Mouse (Mus musculus) ES-E14 (cell line): ENCODE data around the gene Tmprss3.

ENCODE experiments used
- CHD2 ChIP-seq: IDR thresholded peaks from 2 replicates; pipeline ENCODE4 v1.6.1; 2014; ENCODE audit warnings: mild to moderate bottlenecking, low read depth, low read length, inconsistent platforms
- HCFC1 ChIP-seq: IDR thresholded peaks from 2 replicates; pipeline ENCODE4 v1.6.1; 2012; ENCODE audit warnings: low read length, inconsistent platforms, borderline replicate concordance; ENCODE audit not compliant: insufficient read depth
- MAFK ChIP-seq: IDR thresholded peaks from 2 replicates; pipeline ENCODE4 v1.6.1; 2014; ENCODE audit warnings: mild to moderate bottlenecking, low read depth, low read length, inconsistent platforms; ENCODE audit not compliant: insufficient read depth
- ZC3H11A ChIP-seq: IDR thresholded peaks from 2 replicates; pipeline ENCODE4 v1.6.1; 2012; ENCODE audit warnings: low read depth, mild to moderate bottlenecking, inconsistent platforms, low read length, borderline replicate concordance

DNA sequence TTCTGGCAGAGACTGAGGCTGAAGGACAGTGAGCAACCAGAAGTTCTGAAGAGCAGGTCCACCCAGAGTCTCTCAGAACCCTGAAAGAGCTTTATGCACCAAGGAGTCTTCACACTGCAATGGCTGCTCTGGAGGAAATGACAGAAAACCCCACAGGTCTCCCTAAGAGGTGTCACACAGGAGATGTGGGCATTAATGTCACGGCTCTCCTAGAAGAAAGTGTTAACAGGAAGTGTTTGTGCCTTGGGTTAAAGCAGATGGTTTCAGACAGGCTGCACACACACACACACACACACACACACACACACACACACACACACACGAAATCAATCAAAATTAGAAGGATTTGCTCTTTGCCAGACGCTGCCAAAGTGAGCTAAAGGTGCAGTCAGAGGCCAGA is 62.5 kb downstream of the Tmprss3 start:
- TF ChIP-seq MAFK (no peak), ZC3H11A (no peak), HCFC1 (no peak), CHD2 (no peak)
